Mouse (Mus musculus): ENCODE results near the gene Smpd2. TPM values are rescaled to one million over a fixed set of nuclear protein-coding genes. Genes with fewer than 3 reads are reported as not detected.

Gene Smpd2
- total and polyA plus RNA-seq, 3 experiments = 0.04 to 0.42 TPM; not detected in 1

DNA sequence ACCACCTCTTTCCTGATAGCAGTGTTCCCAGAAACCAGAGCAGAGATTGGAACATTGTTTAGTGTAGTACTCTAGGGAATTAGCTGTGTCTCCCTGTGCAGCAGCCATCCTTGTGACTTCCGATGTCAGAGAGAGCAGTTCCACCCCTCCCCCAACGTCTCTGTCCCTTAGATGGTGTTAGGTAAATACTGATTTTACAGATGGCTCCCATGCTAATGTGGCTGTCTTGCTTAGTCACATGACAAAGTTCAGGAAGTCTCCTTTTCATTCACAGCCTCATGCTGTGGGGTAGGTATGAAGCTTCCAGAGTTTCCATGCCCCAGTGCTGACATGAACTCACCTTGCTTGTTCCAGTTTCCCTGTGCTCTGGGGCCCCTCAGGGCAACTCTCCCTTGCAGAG, 29.7 kb downstream of the Smpd2 start:
- Histone ChIP-seq H3K27me3 (ENCODE audit: control insufficient read depth in 1 of 2, insufficient read depth in 2 of 2, low read length in 2 of 2) (no peaks in the 10 kb centered on the region), H3K36me3 (ENCODE audit: control insufficient read depth in 1 of 2, insufficient read depth in 2 of 2, low read length in 2 of 2) (peaks cover 2 to 4% of the 10 kb centered on the region in 2 experiments; a peak in 2 of 4 replicates)
- TF ChIP-seq GATA1 (IDR thresholded peaks at IDR 0.05; ENCODE audit: low read depth, low read length) = no peak
- TF ChIP-seq ELF1 (IDR thresholded peaks at IDR 0.05; ENCODE audit: low read depth, low read length) = no peak
- TF ChIP-seq CHD1 (IDR thresholded peaks at IDR 0.05; ENCODE audit: low read depth, low read length) = no peak
- TF ChIP-seq ZNF384 (IDR thresholded peaks at IDR 0.05; ENCODE audit: low read depth, low read length) = no peak
- no peak for TF ChIP-seq NELFE (IDR thresholded peaks at IDR 0.05; ENCODE audit: low read depth, low read length)
- TF ChIP-seq ZC3H11A (IDR thresholded peaks at IDR 0.05; ENCODE audit: low read depth, low read length) = no peak
- TF ChIP-seq EP300 (IDR thresholded peaks at IDR 0.05; ENCODE audit: low read depth in 1 of 2, low read length in 2 of 2) = no peak
- no peak for TF ChIP-seq SMC3 (IDR thresholded peaks at IDR 0.05; ENCODE audit: low read depth, low read length)
- no peak for TF ChIP-seq NRF1 (IDR thresholded peaks at IDR 0.05; ENCODE audit: insufficient read depth, low read depth, low read length, poor library complexity, severe bottlenecking)
- TF ChIP-seq ETS1 (IDR thresholded peaks at IDR 0.05; ENCODE audit: low read depth, low read length) = no peak
- TF ChIP-seq MAFK (IDR thresholded peaks at IDR 0.05; ENCODE audit: borderline replicate concordance, low read depth, low read length) = no peak

GRCm38 (mm10) chr10:41459990-41460389, 30.2 kb downstream of the Smpd2 start:
- Histone ChIP-seq H3K4me1 (ENCODE audit: control insufficient read depth in 1 of 2, insufficient read depth in 2 of 2, low read length in 2 of 2) (peaks cover 0 to 6% of the 10 kb centered on the region in 2 experiments; a peak in 2 of 4 replicates), H3K9me3 (replicated peaks; ENCODE audit: insufficient read depth, low read length) (no peaks in the 10 kb centered on the region), H3K27me3 (ENCODE audit: control insufficient read depth in 1 of 2, insufficient read depth in 2 of 2, low read length in 2 of 2) (no peaks in the 10 kb centered on the region), H3K9ac (ENCODE audit: control insufficient read depth, low read depth, low read length, poor library complexity, severe bottlenecking) (no peak overlapping the region), H3K4me3 (ENCODE audit: control insufficient read depth in 1 of 2, insufficient read depth in 1 of 2, low read depth in 2 of 2, low read length in 2 of 2) (no peak overlapping the region), H3K36me3 (ENCODE audit: control insufficient read depth in 1 of 2, insufficient read depth in 2 of 2, low read length in 2 of 2) (peaks cover 0 to 4% of the 10 kb centered on the region in 2 experiments; a peak in 1 of 4 replicates), H3K27ac (ENCODE audit: control insufficient read depth, low read depth, low read length) (no peak overlapping the region), H3K79me2 (ENCODE audit: control insufficient read depth, insufficient read depth, low read length, poor library complexity) (no peaks in the 10 kb centered on the region)
- no peak for DNase-seq (ENCODE audit: low read depth, low spot score)
- no peak for TF ChIP-seq EP300 (IDR thresholded peaks at IDR 0.05; ENCODE audit: low read depth in 1 of 2, low read length in 2 of 2)
- no peak for TF ChIP-seq KAT2A (conservative IDR thresholded peaks at IDR 0.05; ENCODE audit: low read depth, low read length)
- no peak for TF ChIP-seq MYB (IDR thresholded peaks at IDR 0.05; ENCODE audit: low read depth, low read length)
- TF ChIP-seq MAZ (IDR thresholded peaks at IDR 0.05; ENCODE audit: low read depth, low read length) = no peak
- TF ChIP-seq ETS1 (IDR thresholded peaks at IDR 0.05; ENCODE audit: low read depth, low read length) = no peak
- TF ChIP-seq MYC (IDR thresholded peaks at IDR 0.05; ENCODE audit: low read depth, low read length) = no peak
- TF ChIP-seq E2F4 (IDR thresholded peaks at IDR 0.05; ENCODE audit: borderline replicate concordance, low read depth, low read length) = no peak
- no peak for TF ChIP-seq SIN3A (IDR thresholded peaks at IDR 0.05; ENCODE audit: low read length)
- TF ChIP-seq GATA1 (IDR thresholded peaks at IDR 0.05; ENCODE audit: low read depth, low read length) = no peak
- TF ChIP-seq POLR2AphosphoS2 (IDR thresholded peaks at IDR 0.05; ENCODE audit: low read length) = no peak
- TF ChIP-seq USF2 (IDR thresholded peaks at IDR 0.05; ENCODE audit: borderline replicate concordance in 1 of 2, insufficient read depth in 1 of 2, low read depth in 1 of 2, low read length in 2 of 2) = no peak
- no peak for TF ChIP-seq UBTF (IDR thresholded peaks at IDR 0.05; ENCODE audit: borderline replicate concordance, insufficient read depth, low read depth, low read length)
- TF ChIP-seq TAL1 (IDR thresholded peaks at IDR 0.05; ENCODE audit: low read length) = no peak
- TF ChIP-seq JUND (IDR thresholded peaks at IDR 0.05; ENCODE audit: low read depth, low read length) = no peak
- TF ChIP-seq MAFK (IDR thresholded peaks at IDR 0.05; ENCODE audit: borderline replicate concordance, low read depth, low read length) = no peak
- no peak for TF ChIP-seq MEF2A (IDR thresholded peaks at IDR 0.05; ENCODE audit: extremely low read depth, insufficient replicate concordance, low read depth, low read length, poor library complexity, severe bottlenecking)
- no peak for TF ChIP-seq CTCF (IDR thresholded peaks at IDR 0.05 in 2 of 3, conservative IDR thresholded peaks at IDR 0.05 in 1 of 3; ENCODE audit: control insufficient read depth in 1 of 3, insufficient read depth in 1 of 3, low read depth in 2 of 3, low read length in 3 of 3, poor library complexity in 1 of 3, severe bottlenecking in 1 of 3)
- TF ChIP-seq ZNF384 (IDR thresholded peaks at IDR 0.05; ENCODE audit: low read depth, low read length) = no peak
- TF ChIP-seq USF1 (IDR thresholded peaks at IDR 0.05; ENCODE audit: low read depth, low read length) = no peak
- no peak for TF ChIP-seq ZC3H11A (IDR thresholded peaks at IDR 0.05; ENCODE audit: low read depth, low read length)

More for the DNA sequence above, 29.7 kb downstream of the Smpd2 start:
- no peak overlapping the region for H3K4me3 ChIP-seq (ENCODE audit: control insufficient read depth in 1 of 2, insufficient read depth in 1 of 2, low read depth in 2 of 2, low read length in 2 of 2)
- peaks cover 0 to 6% of the 10 kb centered on the region in 2 experiments; a peak in 2 of 4 replicates for H3K4me1 ChIP-seq (ENCODE audit: control insufficient read depth in 1 of 2, insufficient read depth in 2 of 2, low read length in 2 of 2)
- H3K79me2 ChIP-seq (ENCODE audit: control insufficient read depth, insufficient read depth, low read length, poor library complexity) = no peaks in the 10 kb centered on the region
- H3K27ac ChIP-seq (ENCODE audit: control insufficient read depth, low read depth, low read length) = no peak overlapping the region
- no peak overlapping the region for H3K9ac ChIP-seq (ENCODE audit: control insufficient read depth, low read depth, low read length, poor library complexity, severe bottlenecking)
- H3K9me3 ChIP-seq (replicated peaks; ENCODE audit: insufficient read depth, low read length) = no peaks in the 10 kb centered on the region
- DNase-seq (ENCODE audit: low read depth, low spot score) = no peak
